Mouse (Mus musculus): Measurements from ENCODE around the gene Ywhaq. TPM values are rescaled to one million over a fixed set of nuclear protein-coding genes. Genes with fewer than 3 reads are reported as not detected.

The Ywhaq gene
- polyA plus RNA-seq, 1 experiment from 2014 or later, result 141 TPM

DNA sequence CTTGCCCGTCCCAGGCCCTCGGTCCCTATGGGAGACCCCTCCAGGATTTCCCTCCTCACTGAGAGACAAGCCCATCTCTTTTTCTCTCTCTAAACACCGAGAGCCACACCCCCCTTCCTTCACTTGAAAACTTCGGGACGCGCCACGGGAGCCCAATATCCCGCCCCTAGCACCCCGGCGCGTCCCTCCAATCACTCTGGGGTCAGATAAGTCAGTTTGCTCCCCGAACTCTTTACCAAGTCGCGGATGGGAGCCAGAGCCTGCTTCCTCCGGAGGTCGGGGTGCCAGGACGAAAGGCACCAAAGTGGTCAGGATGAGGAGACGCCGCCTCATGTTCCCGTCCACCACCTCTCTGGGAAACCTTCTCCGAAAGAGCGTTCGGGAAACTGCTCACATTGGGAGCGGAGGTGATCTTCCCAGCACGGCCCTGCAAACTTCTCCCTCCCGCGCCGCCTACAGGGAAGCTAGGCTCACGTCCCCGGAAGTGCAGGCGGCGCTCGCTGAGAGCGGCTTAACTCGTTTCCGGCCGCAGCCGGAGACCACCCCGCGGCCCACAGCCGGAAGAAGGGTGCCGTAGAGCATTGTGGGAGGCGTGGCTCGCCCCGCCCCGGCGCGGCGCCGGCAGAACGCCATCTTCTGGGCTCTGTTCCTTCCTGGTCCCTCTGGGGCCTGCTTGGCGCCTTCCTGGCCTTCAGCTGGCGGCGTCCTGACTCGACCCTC, 44.2 kb downstream of the Ywhaq start, which contains the start of gene Adam17:
Gene Adam17, minus strand, starts transcription at position 533 of the 720 bp plus-strand sequence.
- H3K4me3 ChIP-seq (ENCODE audit: inconsistent target), result peak within 1 kb of the TSS; percentile 97
- under 1% methylated on average over 54 of the region's 55 CpGs for WGBS (ENCODE audit: missing documents)
- peaks cover 54% of the 10 kb centered on the region for H3K79me2 ChIP-seq (ENCODE audit: inconsistent target)
- H3K36me3 ChIP-seq (ENCODE audit: inconsistent target), result no peaks in the 10 kb centered on the region
- peak within 1 kb of the TSS; percentile 89 for H3K27ac ChIP-seq

DNA sequence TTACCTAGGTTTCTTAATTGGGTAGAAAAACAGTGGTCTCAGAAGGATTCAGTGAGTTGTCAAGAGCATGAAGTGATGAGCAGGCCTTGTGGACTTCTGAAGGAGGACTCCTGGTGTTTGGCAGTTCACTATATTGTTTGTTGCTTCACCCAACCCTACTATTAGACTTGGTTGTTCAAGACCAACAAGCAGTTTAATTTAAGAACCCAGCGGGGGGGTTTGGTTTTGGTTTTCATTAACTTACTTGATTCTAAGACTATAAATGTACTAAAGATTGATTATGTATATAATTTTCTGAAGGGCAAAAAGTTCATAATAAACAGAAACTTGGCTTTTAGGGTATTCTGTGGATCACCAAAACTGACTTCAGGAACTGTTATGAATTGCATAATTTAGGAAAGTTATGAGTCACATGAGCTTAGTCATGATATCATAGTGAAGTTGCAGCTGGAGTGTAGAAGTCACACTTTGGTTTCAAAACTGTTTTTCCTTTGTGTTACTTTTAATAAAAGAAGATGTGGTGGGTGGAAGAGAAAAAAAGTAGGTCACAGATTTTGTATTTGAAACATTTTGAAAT, 47.3 kb downstream of the Ywhaq start:
- WGBS (ENCODE audit: missing documents), result 70% methylated on average over 1 of the region's 1 CpGs
- Histone ChIP-seq H3K27ac (peak overlapping the region; percentile 86), H3K79me2 (ENCODE audit: inconsistent target) (peaks cover 85% of the 10 kb centered on the region), H3K4me3 (ENCODE audit: inconsistent target) (no peak overlapping the region), H3K36me3 (ENCODE audit: inconsistent target) (no peaks in the 10 kb centered on the region)

DNA sequence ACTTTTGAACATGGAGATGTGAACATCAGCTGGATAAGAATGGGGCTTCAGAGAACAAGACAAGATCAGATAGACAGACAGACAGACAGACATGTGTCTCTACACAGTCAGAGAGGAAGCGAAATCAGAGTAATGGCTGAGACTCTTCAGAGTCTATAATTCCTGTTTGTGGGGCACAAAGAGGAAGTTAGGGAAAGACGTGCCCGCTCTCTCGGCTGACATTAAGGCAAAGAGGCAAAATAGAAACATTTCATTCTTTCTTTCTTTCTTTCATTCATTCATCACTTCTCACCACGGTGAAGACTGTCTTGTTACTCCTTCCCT, 48.4 kb downstream of the Ywhaq start:
- peaks cover 86% of the 10 kb centered on the region for H3K79me2 ChIP-seq (ENCODE audit: inconsistent target)
- WGBS (ENCODE audit: missing documents), result 1% methylated on average over 5 of the region's 5 CpGs
- H3K4me3 ChIP-seq (ENCODE audit: inconsistent target), result no peak overlapping the region
- H3K27ac ChIP-seq, result peak overlapping the region; percentile 86
- no peaks in the 10 kb centered on the region for H3K36me3 ChIP-seq (ENCODE audit: inconsistent target)

DNA sequence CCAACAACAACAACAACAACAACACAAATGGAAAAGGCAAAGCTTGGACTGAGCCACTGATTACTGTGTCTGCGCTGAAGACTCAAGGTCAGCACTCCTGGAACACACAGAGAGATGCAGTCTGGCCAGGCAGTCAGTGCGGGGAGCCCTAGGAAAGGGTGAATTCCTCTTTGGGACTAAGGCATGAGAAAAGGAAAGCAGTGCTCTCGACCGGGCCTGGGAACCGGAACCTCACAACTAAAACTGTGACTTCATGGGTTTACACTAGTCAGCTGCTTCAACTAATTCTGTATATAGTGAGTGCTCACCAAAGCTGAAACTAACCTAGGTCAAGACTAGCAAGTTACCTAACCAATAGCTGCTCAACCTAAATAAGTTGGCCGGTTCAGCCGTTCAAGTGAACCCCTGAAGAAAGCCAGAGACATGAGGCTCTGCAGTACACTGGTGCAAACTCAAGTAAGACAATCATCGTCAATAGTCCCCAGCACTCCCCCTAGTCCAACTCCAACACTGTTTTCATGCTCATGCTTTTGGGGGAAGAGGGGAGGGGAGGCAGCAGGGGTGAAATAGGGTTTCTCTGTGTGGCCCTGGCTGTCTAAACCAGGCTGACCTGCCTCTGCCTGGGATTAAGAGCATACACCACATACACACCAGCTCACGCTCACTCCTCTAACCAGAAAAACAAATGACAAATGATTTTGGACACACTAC, 48.9 kb downstream of the Ywhaq start:
- Histone ChIP-seq H3K27ac (peak overlapping the region; percentile 86), H3K36me3 (ENCODE audit: inconsistent target) (no peaks in the 10 kb centered on the region), H3K4me3 (ENCODE audit: inconsistent target) (no peak overlapping the region), H3K79me2 (ENCODE audit: inconsistent target) (peaks cover 87% of the 10 kb centered on the region)
- WGBS (ENCODE audit: missing documents), result 79% methylated on average over 9 of the region's 9 CpGs

DNA sequence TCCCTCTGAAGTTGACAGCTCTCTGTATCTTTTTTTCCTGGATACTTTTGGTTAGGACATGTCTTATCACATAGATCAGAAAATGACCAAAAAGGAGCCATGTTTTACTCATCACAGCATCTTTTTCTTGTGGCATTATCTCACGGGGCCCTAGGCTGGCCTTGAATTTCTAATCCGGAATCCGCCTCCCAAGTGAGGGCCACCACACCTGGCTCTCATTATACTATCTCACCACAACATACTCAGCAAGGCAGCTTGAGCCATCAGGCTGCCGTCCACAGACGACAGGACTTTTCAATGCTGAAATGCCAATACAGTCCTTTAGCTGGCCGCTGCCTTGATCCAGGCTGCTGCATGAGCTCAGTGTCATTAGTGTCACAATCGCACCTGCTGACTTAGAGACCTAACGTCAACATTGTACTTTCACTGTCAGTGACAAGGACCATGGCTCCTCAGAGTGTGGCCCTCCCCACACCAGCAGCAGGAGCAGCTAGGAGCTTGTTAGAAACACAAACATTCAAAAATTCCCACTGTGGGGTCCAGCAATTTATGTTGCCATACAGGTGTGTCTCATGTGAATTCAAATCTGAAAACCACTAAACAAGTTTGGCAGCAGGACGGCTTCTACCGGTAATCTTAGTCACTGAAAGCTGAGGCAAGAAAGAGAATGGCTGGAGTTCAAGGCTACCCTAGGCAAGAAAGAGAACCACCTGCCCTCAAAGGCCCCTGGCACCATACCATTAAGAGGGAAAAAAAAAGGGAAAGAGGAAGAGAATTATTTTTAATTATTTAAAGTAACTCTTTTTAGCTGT, 52.6 kb downstream of the Ywhaq start:
- peaks cover 8% of the 10 kb centered on the region for H3K36me3 ChIP-seq (ENCODE audit: inconsistent target)

DNA sequence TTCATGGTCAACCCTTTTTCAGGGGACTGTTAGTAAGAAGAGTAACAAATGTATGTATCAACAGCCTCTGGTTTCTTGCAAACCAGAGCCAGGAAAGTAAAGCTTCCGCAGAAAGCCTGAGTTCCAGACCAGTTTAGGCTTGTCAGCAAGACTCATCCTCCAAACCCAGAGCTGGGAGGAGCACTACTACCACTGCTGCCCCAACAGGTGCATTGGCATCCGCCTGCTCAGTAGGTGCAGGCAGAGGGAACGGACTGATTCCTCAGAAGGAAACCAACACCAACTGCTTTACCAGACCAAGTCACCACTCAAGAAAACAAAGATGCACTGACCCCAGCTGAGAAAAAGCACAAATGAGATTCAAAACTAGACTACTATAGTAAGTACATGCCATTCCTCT, 54.2 kb downstream of the Ywhaq start:
- H3K4me3 ChIP-seq (ENCODE audit: inconsistent target), result no peak overlapping the region
- H3K27ac ChIP-seq, result no peak overlapping the region
- WGBS (ENCODE audit: missing documents), result 100% methylated on average over 3 of the region's 3 CpGs
- peaks cover 100% of the 10 kb centered on the region for H3K79me2 ChIP-seq (ENCODE audit: inconsistent target)
- H3K36me3 ChIP-seq (ENCODE audit: inconsistent target), result peaks cover 8% of the 10 kb centered on the region

More for the DNA sequence above, 52.6 kb downstream of the Ywhaq start:
- Histone ChIP-seq H3K79me2 (ENCODE audit: inconsistent target) (peaks cover 97% of the 10 kb centered on the region), H3K27ac (no peak overlapping the region), H3K4me3 (ENCODE audit: inconsistent target) (no peak overlapping the region)
- 95% methylated on average over 10 of the region's 10 CpGs for WGBS (ENCODE audit: missing documents)

DNA sequence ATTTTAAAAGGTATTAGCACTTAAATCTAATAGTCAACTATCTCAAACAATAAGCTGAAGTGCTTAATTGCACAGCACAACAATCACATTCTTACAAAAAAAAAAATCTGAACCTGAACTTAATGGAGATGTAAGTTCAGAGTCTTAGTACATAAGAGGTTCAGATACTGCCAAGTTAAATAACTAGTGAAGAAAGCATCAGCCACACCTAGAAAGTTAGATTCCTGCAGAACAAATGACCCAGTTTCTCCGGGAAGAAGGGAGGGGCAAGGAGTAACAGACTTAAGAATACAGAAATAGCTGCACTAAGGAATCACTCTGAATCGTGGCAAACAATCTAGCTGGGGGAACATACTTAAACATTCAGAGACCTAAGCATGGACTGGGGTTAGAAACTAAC, 54.8 kb downstream of the Ywhaq start:
- no peak overlapping the region for H3K27ac ChIP-seq
- peaks cover 100% of the 10 kb centered on the region for H3K79me2 ChIP-seq (ENCODE audit: inconsistent target)
- peaks cover 8% of the 10 kb centered on the region for H3K36me3 ChIP-seq (ENCODE audit: inconsistent target)
- no peak overlapping the region for H3K4me3 ChIP-seq (ENCODE audit: inconsistent target)
- 73% methylated on average over 2 of the region's 2 CpGs for WGBS (ENCODE audit: missing documents)

DNA sequence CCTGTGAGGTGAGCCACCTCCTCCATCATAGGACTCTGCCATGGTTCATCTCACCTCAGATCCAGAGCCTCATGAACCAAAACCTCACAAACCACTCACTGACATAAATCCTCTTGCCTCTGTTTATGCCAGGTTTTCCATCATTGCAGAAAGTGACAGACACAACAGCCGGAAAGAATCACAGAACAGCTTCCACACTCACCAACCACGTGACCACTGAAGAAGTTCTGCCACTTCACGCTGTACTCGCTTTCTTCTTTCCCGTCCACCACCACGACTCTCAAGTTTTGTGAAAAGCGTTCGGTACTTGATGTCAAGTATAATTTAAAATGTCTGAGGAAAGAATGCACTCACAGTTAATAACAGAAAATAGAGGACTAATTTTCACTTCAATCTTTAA, 63.8 kb downstream of the Ywhaq start:
- H3K4me3 ChIP-seq (ENCODE audit: inconsistent target), result no peak overlapping the region

DNA sequence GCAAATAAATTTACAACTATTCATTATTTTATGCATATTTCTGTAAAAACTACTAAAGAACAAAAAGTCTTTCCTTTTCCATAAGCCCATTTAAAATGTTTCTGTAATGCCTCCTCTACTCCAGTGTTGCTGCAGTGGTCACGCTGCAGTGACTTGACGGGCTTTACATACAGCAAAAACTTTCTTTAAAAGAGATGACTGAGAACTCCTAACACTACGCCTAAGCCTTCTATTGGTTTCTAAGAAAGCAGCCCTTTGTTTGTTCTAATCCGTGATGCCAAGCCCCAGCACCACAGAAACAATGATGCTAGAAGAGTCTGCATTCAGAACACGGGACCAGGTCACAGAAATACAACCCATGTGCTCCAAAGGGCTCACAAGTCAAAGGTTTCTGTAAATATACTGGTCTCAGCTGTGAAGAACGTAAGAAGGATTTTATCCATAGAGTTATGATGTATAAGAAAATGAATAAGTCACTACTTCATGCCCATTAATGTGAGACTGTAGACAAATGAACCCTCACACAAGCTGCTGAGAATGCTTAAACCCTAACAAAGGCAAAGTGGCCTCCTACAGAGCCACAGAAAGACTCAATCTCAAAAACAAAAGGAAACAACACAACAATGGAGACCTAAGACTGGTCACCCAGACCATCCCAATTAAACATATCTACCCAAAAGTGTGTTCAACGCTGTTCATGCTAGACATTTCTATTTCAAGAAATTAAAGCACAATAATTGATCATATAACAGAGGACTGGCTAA, 67.1 kb downstream of the Ywhaq start:
- peaks cover 60% of the 10 kb centered on the region; the same call in 1 of the 2 replicates for H3K79me2 ChIP-seq (ENCODE audit: inconsistent target)
- 100% methylated on average over 7 of the region's 7 CpGs for WGBS (ENCODE audit: missing documents)
- no peak overlapping the region for H3K27ac ChIP-seq
- peaks cover 71% of the 10 kb centered on the region for H3K36me3 ChIP-seq (ENCODE audit: inconsistent target)
- no peak overlapping the region for H3K4me3 ChIP-seq (ENCODE audit: inconsistent target)

More for the DNA sequence above, 63.8 kb downstream of the Ywhaq start:
- Histone ChIP-seq H3K79me2 (ENCODE audit: inconsistent target) (peaks cover 84% of the 10 kb centered on the region), H3K36me3 (ENCODE audit: inconsistent target) (peaks cover 67% of the 10 kb centered on the region), H3K27ac (no peak overlapping the region)
- 95% methylated on average over 7 of the region's 8 CpGs for WGBS (ENCODE audit: missing documents)

DNA sequence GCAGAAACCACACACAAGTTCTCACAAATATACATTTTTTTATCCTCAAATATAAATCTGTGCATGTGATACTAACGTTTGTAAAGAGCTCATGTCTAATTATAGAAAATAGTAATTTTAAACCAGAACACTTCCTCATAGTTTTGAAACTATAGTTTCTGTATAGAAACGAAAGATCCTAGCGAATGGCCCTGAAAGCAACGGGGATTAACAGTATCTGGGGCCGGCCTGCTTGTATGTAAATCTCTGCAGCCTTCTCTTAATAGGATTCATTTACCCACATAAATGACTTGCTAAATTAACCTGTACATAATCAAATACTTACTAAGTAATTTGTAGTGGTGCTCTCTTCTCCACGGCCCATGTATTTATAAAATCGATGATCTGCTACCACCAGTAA, 70.5 kb downstream of the Ywhaq start:
- Histone ChIP-seq H3K79me2 (ENCODE audit: inconsistent target) (peaks cover 37% of the 10 kb centered on the region; the same call in 1 of the 2 replicates), H3K27ac (peak overlapping the region; percentile 27; the same call in 1 of the 2 replicates), H3K4me3 (ENCODE audit: inconsistent target) (no peak overlapping the region), H3K36me3 (ENCODE audit: inconsistent target) (peaks cover 65% of the 10 kb centered on the region)
- 58% methylated on average over 6 of the region's 7 CpGs for WGBS (ENCODE audit: missing documents)

DNA sequence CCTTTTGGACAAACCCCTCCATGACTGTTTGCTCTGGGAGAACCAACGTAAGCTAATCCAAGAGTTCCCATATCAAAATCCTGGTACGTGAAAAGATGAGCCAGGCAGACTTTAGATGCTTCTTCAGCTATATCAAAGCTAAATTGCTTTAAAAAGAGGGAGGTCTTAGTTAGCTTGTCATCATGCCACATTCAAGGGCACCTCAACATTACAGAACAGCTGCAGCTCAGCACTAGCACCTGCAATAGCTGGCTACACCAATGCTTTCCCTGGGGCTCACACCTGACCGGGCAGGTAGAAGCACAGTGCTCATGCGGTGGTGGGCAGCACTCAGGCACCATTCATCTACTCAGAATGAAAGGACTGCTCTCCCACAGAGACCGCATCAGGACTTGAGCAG, 76.8 kb downstream of the Ywhaq start:
- peaks cover 10% of the 10 kb centered on the region; the same call in 1 of the 2 replicates for H3K79me2 ChIP-seq (ENCODE audit: inconsistent target)
- peaks cover 63% of the 10 kb centered on the region for H3K36me3 ChIP-seq (ENCODE audit: inconsistent target)
- H3K4me3 ChIP-seq (ENCODE audit: inconsistent target), result no peak overlapping the region
- no peak overlapping the region for H3K27ac ChIP-seq
- 93% methylated on average over 5 of the region's 5 CpGs for WGBS (ENCODE audit: missing documents)

Measured in macrophage (primary cell).